Mouse (Mus musculus): ENCODE measurements around the gene E130208F15Rik.

DNA sequence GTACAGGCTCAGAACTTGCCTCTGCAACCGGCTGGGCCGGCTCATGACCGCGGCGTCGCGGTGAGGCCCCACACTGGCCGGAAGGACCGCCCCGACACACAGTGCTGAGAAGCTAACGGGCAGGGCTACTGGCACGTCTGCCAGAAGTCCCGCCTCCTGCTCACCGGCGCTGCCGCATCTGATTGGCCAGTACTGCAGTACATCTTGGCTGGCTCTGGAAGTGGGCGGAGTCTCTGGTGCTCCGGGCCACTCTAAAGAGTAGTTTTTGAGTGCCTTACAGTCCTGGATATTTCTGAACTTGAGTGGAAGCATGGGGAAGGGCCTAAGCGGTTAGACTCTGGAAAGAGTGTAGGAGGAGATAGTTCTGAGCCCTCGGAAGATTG is 736 bp downstream of the E130208F15Rik start:
- TF ChIP-seq CTCF (IDR thresholded peaks at IDR 0.05; ENCODE audit: control insufficient read depth, insufficient read depth, insufficient read length) (no peak), MAX (IDR thresholded peaks at IDR 0.05) (no peak), MYOG (IDR thresholded peaks at IDR 0.05; ENCODE audit: control insufficient read depth, extremely low read depth, insufficient read length) (no peak), USF1 (IDR thresholded peaks at IDR 0.05; ENCODE audit: low read depth) (no peak), CEBPB (IDR thresholded peaks at IDR 0.05; ENCODE audit: low read depth) (no peak)
